Mouse (Mus musculus) olfactory bulb, adult 2 months (tissue): Measurements from ENCODE around the gene Ocel1.

ENCODE experiments used
- CTCF ChIP-seq: fragments of 200-500 bp; IDR thresholded peaks from 2 replicates; pipeline ENCODE4 v1.5.1; 2012; ENCODE audit warnings: low read depth, mild to moderate bottlenecking, low read length, moderate library complexity; ENCODE audit not compliant: insufficient read depth
- POLR2A ChIP-seq: fragments of 200-500 bp; IDR thresholded peaks from 2 replicates; pipeline ENCODE4 v1.6.1; 2012; ENCODE audit warnings: mild to moderate bottlenecking, low read depth, low read length, moderate library complexity; ENCODE audit not compliant: insufficient read depth

GRCm38 (mm10) chr8:71392391-71392790 is 21.3 kb downstream of the Ocel1 start:
- no peak for TF ChIP-seq CTCF
- TF ChIP-seq POLR2A = no peak
